Mouse (Mus musculus) lung, postnatal 25 days (tissue): Measurements from ENCODE around the gene Gja10.
A peak's percentile ranks its signal among the peaks of the same experiment; 100 is the strongest.

Experiments used
- DNase-seq: peaks from one replicate; pipeline ENCODE4 v3.0.0; 2022; ENCODE audit warnings: low spot score

Gene Gja10

DNA sequence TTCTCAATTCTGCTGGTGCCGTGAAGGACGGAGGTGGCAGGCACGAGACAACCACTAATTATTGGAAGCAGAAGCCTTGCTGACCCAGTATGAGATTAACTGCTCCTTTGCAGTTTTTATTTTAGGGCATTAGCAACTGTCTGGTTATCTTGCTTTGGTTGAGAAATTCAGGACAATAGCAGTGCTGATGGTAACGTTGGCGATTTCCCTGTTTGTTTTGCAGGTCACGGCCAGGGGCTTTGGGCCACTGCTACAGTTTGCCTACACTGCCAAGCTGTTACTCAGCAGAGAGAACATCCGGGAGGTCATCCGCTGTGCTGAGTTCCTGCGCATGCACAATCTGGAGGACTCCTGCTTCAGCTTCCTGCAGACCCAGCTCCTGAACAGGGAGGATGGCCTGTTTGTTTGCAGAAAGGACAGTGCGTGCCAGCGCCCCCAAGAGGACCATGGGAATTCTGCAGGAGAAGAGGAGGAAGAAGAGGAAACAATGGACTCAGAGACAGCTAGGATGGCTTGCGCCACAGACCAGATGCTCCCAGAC, 40.9 kb downstream of the Gja10 start:
- DNase-seq: peak; percentile 68

DNA sequence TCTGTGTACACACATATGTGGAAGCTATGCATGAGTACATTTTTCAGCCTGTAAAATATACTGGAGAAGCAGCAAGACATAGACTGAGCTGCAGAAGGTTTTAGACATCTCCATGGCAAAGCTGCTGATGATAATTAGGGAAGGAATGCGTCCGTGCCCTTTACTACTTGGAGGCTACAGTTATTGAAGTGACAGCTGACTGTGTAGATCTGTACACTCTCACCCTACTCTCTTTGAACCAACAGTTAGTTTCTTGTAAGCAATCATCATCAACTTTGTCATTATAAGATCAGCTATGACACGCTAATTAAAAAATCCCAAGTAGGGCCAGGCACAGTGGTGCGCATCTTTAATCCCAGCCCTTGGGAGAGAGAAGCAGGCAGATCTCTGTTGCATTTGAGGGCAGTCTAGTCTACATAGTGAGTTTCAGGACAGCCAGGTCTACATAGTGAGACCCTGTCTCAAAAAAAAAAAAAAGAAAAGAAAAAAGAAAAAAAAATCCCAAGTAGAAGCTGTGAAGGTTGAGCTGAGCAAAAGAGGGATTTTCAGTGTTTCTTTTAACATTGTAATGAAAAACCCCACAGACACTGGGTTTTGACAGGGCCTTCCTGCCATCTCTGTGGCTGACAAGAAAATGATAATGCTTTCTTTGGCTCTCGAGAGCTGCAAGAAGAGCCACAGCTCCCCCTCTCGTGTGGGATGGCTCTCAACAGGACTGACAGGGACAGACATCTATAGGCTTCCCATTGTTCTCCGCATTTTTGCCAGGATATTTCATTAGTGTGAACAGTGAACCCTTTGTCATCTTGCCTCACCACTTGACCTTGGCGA, 41.6 kb downstream of the Gja10 start:
- DNase-seq: no peak

DNA sequence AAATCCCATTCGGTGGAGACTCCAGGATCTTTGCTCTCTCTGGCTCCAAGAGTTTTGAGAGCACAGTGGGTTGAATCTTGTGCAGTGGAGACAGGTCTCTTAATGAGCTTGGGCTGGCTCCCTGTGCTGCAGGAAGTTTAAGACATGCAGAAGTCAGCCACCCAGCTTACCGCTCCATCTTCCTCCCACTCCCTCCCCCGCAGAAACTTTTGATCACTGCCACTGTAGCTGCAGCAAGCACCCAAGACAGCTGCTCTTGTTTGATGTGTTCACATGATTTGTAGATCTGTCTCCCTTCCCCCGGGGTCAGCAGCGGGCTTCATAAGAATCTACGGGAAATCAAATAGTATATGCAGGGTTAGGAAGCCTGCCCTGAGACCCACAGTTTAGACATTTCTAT, 42.3 kb downstream of the Gja10 start:
- DNase-seq: peak; percentile 34

DNA sequence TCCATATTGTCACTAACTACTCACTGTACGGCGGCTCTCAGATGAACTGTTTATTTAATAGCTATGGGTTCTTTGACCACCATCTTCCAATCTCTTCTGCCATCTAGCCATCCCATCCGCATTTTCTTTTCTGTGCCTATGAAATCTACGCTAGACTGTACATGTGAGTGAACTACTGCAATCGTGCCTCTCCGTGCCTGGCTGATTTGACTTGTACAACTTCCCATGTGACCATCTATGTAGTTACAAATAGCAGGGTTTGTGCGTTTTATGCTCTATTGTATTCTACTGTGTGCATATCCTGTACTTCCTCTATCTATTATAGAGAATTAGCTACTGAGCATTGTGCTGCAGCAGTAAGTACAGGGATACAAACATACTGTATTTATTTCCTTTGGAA, 47.1 kb downstream of the Gja10 start:
- DNase-seq: no peak

DNA sequence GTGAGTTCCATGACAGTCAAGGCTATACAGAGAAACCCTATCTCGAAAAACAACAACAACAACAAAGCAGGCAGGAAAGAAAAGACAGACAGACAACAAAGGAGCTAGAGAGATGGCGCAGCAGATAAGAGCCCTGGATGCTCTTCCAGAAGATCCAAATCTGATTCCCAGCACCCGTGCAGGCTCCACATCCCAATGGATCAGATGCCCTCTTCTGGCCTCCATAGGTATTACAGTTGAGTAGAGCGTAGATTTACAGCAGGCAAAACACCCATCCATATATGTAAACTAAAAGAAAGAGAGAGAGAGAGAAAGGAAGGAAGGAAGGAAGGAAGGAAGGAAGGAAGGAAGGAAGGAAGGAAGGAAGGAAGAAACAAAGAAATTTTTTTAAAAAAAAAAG, 51.2 kb downstream of the Gja10 start:
- DNase-seq: peak; percentile 46

DNA sequence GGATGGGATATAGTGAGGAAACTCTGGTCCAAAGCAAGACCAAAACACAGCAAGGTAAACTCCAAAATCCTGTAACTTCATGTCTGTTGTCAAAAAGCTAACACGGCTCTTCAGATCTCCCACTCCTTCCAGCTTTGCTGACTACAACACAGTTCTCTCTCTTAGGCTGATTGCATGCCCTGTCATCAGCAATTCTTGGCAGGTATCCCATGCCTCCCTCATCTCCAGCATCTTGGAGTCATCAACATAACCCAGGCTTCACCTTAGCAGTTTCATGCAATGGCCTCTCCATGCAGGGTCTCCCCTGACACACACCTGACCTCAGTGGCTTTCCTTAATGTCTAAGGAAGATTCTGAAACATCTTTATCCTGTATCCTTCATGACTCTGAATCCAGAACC, 53.4 kb downstream of the Gja10 start:
- no peak for DNase-seq
